Mouse (Mus musculus): Measurements from ENCODE around the gene Usf3. TPM values are rescaled to one million over a fixed set of nuclear protein-coding genes. Genes with fewer than 3 reads are reported as not detected.

Gene Usf3
- 2.6 and 2.7 TPM in 2 replicates for polyA plus RNA-seq (2015; fragmentation: Nextera tagmentation; extraction: Ambion mirVana)

DNA sequence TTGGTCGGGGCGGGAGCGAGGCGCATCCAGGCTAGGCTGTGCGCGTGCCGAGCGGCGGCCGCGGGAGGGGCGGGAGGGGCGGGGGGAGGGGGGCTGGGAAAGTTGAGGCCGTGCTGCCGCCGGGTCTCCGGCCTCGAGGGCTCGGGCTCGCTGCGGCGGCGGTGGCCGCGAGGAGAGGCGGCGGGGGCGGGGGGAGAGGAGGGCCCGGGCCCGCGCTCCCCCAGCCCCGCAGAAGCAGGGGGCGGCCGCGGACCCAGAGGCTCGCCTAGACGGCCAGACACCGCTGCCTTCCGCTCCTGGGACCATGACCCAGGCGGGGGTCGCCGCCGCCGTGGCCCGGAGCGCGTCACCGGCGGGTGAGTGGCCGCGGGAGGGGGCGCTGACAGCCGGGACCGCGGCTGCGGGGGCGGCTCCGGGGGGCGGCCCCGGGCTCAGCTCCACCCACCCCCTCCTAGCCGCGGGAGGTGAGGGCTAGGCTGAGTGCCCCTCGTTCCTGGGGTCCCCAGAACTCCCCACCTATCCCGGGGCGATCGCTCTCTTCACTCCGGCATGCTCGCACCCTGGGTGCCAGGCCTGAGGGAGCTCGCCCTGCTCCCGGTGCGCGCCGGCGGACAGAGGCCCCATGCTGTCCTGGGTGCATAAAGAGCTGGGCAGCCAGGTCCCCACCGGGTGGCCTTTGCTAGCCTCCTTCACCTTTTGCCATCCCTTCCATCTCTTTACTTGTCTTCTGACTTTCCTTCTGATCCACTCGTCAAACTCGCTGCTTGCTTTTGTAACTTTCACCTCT is at the start of gene Usf3:
Usf3 (plus strand) TSS at position 92 of the 787 bp plus-strand sequence.
- H3K4me1 ChIP-seq (replicated peaks; ENCODE audit: insufficient read depth, low read length), result peaks cover 13% of the 10 kb centered on the region
- no peaks in the 10 kb centered on the region for H3K36me3 ChIP-seq (ENCODE audit: insufficient read depth, low read length)
- peak within 1 kb of the TSS; percentile 84 for H3K4me2 ChIP-seq (ENCODE audit: low read length)
- peak within 1 kb of the TSS; percentile 98 for H3K4me3 ChIP-seq (replicated peaks; ENCODE audit: low read depth, low read length)
- DNase-seq (ENCODE audit: low spot score) (peak; percentile 51), ATAC-seq (replicated peaks; ENCODE audit: low FRiP score, low read depth) (peak; percentile 55)
- no peak for TF ChIP-seq CTCF (IDR thresholded peaks at IDR 0.05; ENCODE audit: low read depth)
- no peaks in the 10 kb centered on the region for H3K9me3 ChIP-seq (replicated peaks; ENCODE audit: low read length)
- H3K27me3 ChIP-seq (ENCODE audit: insufficient read depth, low read length), result no peaks in the 10 kb centered on the region
- peak within 1 kb of the TSS; percentile 98 for H3K9ac ChIP-seq (ENCODE audit: low read depth, low read length)
- WGBS, result under 1% methylated on average over 30 of the region's 77 CpGs
- peak within 1 kb of the TSS; percentile 97 for H3K27ac ChIP-seq

GRCm38 (mm10) chr16:44123786-44124185 is 49.3 kb upstream of the Usf3 start:
- no peaks in the 10 kb centered on the region for H3K27me3 ChIP-seq (ENCODE audit: insufficient read depth, low read length)
- no peak for ATAC-seq (replicated peaks; ENCODE audit: low FRiP score, low read depth)
- H3K27ac ChIP-seq, result no peak overlapping the region
- no peak for DNase-seq (ENCODE audit: low spot score)
- no peak overlapping the region for H3K9ac ChIP-seq (ENCODE audit: low read depth, low read length)
- H3K4me1 ChIP-seq (replicated peaks; ENCODE audit: insufficient read depth, low read length), result 0 out of 2 replicates have a peak, but pooled peaks cover 3% of the 10 kb centered on the region
- H3K9me3 ChIP-seq (replicated peaks; ENCODE audit: low read length), result no peaks in the 10 kb centered on the region
- no peak overlapping the region for H3K4me2 ChIP-seq (ENCODE audit: low read length)
- WGBS, result 76% methylated on average over 2 of the region's 2 CpGs
- H3K36me3 ChIP-seq (ENCODE audit: insufficient read depth, low read length), result no peaks in the 10 kb centered on the region
- H3K4me3 ChIP-seq (replicated peaks; ENCODE audit: low read depth, low read length), result no peak overlapping the region
- TF ChIP-seq CTCF (IDR thresholded peaks at IDR 0.05; ENCODE audit: low read depth), result no peak

DNA sequence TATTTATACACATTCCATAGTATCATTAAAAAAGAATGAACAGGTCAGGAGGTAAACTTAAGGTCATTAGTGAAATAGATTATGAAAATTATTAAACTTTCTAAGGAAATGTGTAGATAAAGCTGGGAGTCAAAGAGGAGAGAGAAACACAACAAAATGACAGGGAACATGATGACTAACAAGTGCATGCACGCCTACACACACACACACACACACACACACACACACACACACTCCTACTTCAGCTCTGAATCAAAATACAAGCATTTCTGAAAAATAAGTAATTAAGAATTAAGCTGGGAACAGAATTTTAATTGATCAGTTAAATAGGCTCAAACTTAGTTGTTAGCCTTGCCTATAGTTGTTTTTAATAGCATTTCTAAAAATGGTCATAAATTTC is 48.3 kb upstream of the Usf3 start:
- Histone ChIP-seq H3K27ac (no peak overlapping the region), H3K4me3 (replicated peaks; ENCODE audit: low read depth, low read length) (no peak overlapping the region), H3K9me3 (replicated peaks; ENCODE audit: low read length) (no peaks in the 10 kb centered on the region), H3K27me3 (ENCODE audit: insufficient read depth, low read length) (no peaks in the 10 kb centered on the region), H3K4me1 (replicated peaks; ENCODE audit: insufficient read depth, low read length) (0 out of 2 replicates have a peak, but pooled peaks cover 3% of the 10 kb centered on the region), H3K4me2 (ENCODE audit: low read length) (no peak overlapping the region), H3K36me3 (ENCODE audit: insufficient read depth, low read length) (no peaks in the 10 kb centered on the region), H3K9ac (ENCODE audit: low read depth, low read length) (no peak overlapping the region)
- ATAC-seq (replicated peaks; ENCODE audit: low FRiP score, low read depth) (no peak), DNase-seq (ENCODE audit: low spot score) (no peak)
- TF ChIP-seq CTCF (IDR thresholded peaks at IDR 0.05; ENCODE audit: low read depth), result no peak
- 83% methylated on average over 1 of the region's 1 CpGs for WGBS

- H3K4me3 ChIP-seq (replicated peaks; ENCODE audit: low read depth, low read length), result no peak overlapping the region
- no peak overlapping the region for H3K4me2 ChIP-seq (ENCODE audit: low read length)
- no peaks in the 10 kb centered on the region for H3K9me3 ChIP-seq (replicated peaks; ENCODE audit: low read length)
- H3K4me1 ChIP-seq (replicated peaks; ENCODE audit: insufficient read depth, low read length), result 0 out of 2 replicates have a peak, but pooled peaks cover 3% of the 10 kb centered on the region
- WGBS, result 86% methylated on average over 2 of the region's 2 CpGs
- no peak for DNase-seq (ENCODE audit: low spot score)
- H3K27me3 ChIP-seq (ENCODE audit: insufficient read depth, low read length), result no peaks in the 10 kb centered on the region
- no peak overlapping the region for H3K27ac ChIP-seq
- no peaks in the 10 kb centered on the region for H3K36me3 ChIP-seq (ENCODE audit: insufficient read depth, low read length)
- ATAC-seq (replicated peaks; ENCODE audit: low FRiP score, low read depth), result no peak
- no peak overlapping the region for H3K9ac ChIP-seq (ENCODE audit: low read depth, low read length)
- no peak for TF ChIP-seq CTCF (IDR thresholded peaks at IDR 0.05; ENCODE audit: low read depth)
Measured at GRCm38 (mm10) chr16:44125436-44125835, 47.6 kb upstream of the Usf3 start.

DNA sequence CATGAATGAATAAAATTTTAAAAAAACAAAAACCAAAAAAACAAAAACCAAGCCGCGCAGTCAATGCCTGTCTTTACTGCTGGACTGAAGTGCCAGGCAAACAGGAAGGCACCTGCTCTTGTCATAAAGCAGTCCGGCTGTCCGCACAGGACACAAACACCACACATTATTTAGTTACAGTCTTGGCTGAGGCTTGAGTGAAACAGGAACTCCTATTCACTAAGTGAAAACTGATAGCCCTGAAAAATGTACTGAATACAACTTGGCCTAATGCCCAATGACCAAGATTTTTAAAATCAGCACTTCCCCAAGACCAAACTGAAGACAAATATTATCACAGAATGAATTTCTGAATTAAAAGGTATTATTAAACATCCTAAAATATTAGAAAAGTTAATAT is 46.6 kb upstream of the Usf3 start:
- 0 out of 2 replicates have a peak, but pooled peaks cover 3% of the 10 kb centered on the region for H3K4me1 ChIP-seq (replicated peaks; ENCODE audit: insufficient read depth, low read length)
- no peaks in the 10 kb centered on the region for H3K9me3 ChIP-seq (replicated peaks; ENCODE audit: low read length)
- DNase-seq (ENCODE audit: low spot score) (peak; percentile 35), ATAC-seq (replicated peaks; ENCODE audit: low FRiP score, low read depth) (no peak)
- no peak overlapping the region for H3K4me3 ChIP-seq (replicated peaks; ENCODE audit: low read depth, low read length)
- TF ChIP-seq CTCF (IDR thresholded peaks at IDR 0.05; ENCODE audit: low read depth), result no peak
- 56% methylated on average over 4 of the region's 4 CpGs for WGBS
- no peak overlapping the region for H3K9ac ChIP-seq (ENCODE audit: low read depth, low read length)
- H3K27ac ChIP-seq, result no peak overlapping the region
- no peaks in the 10 kb centered on the region for H3K36me3 ChIP-seq (ENCODE audit: insufficient read depth, low read length)
- no peak overlapping the region for H3K4me2 ChIP-seq (ENCODE audit: low read length)
- no peaks in the 10 kb centered on the region for H3K27me3 ChIP-seq (ENCODE audit: insufficient read depth, low read length)

DNA sequence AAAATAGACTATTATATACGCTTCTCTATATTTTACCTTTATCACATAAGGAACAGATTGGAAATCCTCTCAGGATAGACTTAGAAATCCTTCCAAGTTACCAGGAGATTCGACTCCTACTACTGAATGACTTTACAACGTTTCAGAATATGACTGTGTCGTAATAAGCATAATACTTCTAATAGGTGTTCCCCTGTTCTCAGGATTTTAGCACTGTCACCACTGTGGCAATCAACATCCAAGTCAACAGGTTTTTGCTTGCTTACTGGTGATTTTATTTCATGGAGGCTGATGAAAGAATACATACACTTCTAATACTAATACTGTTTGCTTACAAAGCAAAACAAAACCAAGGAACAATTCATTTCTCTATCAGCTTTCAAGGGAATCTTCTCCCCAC is 40.7 kb upstream of the Usf3 start:
- H3K36me3 ChIP-seq (ENCODE audit: insufficient read depth, low read length), result no peaks in the 10 kb centered on the region
- WGBS, result 76% methylated on average over 4 of the region's 4 CpGs
- no peak for ATAC-seq (replicated peaks; ENCODE audit: low FRiP score, low read depth)
- no peak overlapping the region for H3K27ac ChIP-seq
- no peak for TF ChIP-seq CTCF (IDR thresholded peaks at IDR 0.05; ENCODE audit: low read depth)
- no peaks in the 10 kb centered on the region for H3K27me3 ChIP-seq (ENCODE audit: insufficient read depth, low read length)
- no peak for DNase-seq (ENCODE audit: low spot score)
- H3K9me3 ChIP-seq (replicated peaks; ENCODE audit: low read length), result no peaks in the 10 kb centered on the region
- H3K4me3 ChIP-seq (replicated peaks; ENCODE audit: low read depth, low read length), result no peak overlapping the region
- no peaks in the 10 kb centered on the region for H3K4me1 ChIP-seq (replicated peaks; ENCODE audit: insufficient read depth, low read length)
- H3K4me2 ChIP-seq (ENCODE audit: low read length), result no peak overlapping the region
- no peak overlapping the region for H3K9ac ChIP-seq (ENCODE audit: low read depth, low read length)
